In the genomic region with DNA sequence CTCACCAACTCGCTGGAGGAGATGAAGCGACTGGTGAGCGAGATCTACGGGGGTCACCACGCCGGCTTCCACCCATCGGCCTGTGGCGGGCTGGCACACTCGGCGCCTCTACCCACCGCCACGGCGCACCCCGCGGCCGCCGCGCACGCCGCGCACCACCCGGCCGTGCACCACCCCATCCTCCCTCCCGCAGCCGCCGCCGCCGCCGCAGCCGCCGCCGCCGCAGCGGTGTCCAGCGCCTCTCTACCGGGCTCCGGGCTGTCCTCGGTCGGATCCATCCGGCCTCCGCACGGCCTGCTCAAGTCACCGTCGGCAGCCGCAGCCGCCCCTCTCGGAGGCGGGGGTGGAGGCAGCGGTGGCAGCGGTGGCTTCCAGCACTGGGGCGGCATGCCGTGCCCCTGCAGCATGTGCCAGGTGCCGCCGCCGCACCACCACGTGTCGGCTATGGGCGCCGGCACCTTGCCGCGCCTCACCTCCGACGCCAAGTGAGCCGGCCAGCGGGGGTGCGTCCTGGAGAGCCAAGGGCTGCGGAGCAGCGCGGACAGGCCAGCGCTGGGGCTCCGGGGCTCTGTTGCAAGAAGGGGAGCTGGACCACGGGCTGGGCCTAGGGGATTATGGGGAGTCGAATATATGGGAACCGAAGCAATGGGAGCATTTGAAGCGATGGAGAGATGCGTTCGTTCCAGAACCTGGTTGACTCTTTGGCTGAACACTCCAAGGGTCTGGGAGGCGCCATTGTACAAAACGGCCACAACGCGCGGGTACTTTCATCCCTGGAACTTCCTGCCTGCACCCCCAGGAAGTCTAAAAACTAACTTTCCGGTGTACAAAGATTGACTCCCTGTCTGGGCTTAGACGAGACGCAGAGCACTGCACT, we compare ENCODE assay signal across 10 mouse cellular contexts. TPM values are rescaled to one million over a fixed set of nuclear protein-coding genes. Genes with fewer than 3 reads are reported as not detected.
DNase-seq lines count a peak whose midpoint lies in the region; ATAC-seq and TF ChIP-seq lines count a peak whose summit lies in the region.
"Had no signal": no experiment of that assay in that cellular context is flagged by ENCODE, and none has a peak within 500 bp of the region (broad histone marks: within the 10 kb centered on the region; RNA-seq: fewer than 3 reads in every experiment).

No protein-coding gene starts in this region.

- no peak for ATAC-seq in stomach, embryonic 14.5 days (ENCODE audit: insufficient number of reproducible peaks, insufficient read depth, low FRiP score, low read depth)
- ATAC-seq in stomach, postnatal 0 days (ENCODE audit: low FRiP score, low TSS enrichment): no peak
- ATAC-seq in intestine, embryonic 16.5 days: no peak

- H3K9ac ChIP-seq in stomach, embryonic 14.5 days (replicated peaks; ENCODE audit: low read depth, low read length): no peak overlapping the region
- no peak overlapping the region for H3K9ac ChIP-seq in stomach, postnatal 0 days (ENCODE audit: low read length)
- no peak overlapping the region for H3K9ac ChIP-seq in intestine, embryonic 16.5 days (ENCODE audit: low read depth, low read length)

- H3K27ac ChIP-seq in heart, embryonic 10.5 days: no peak overlapping the region
- H3K27ac ChIP-seq in stomach, embryonic 14.5 days (ENCODE audit: low read length): no peak overlapping the region
- H3K27ac ChIP-seq in stomach, postnatal 0 days (replicated peaks): no peak overlapping the region
- no peak overlapping the region for H3K27ac ChIP-seq in intestine, embryonic 16.5 days (ENCODE audit: low read length)
- no peak overlapping the region for H3K27ac ChIP-seq in olfactory bulb, adult 2 months (ENCODE audit: insufficient read depth, low read depth, low read length)

- peak overlapping the region; percentile 39 for H3K4me3 ChIP-seq in heart, embryonic 10.5 days
- 0 out of 2 replicates have a peak overlapping the region, but pooled peaks have one; percentile 4 for H3K4me3 ChIP-seq in stomach, embryonic 14.5 days (ENCODE audit: low read depth, low read length)
- no peak overlapping the region for H3K4me3 ChIP-seq in stomach, postnatal 0 days (ENCODE audit: low read depth, low read length)
- peak overlapping the region; percentile 7; the same call in 1 of the 2 replicates for H3K4me3 ChIP-seq in intestine, embryonic 16.5 days (ENCODE audit: low read length)
- H3K4me3 ChIP-seq in olfactory bulb, adult 2 months (ENCODE audit: insufficient read depth, low read depth, low read length): peak overlapping the region; percentile 18

- H3K4me2 ChIP-seq in stomach, embryonic 14.5 days (replicated peaks; ENCODE audit: low read depth, low read length): peak overlapping the region; percentile 15; the same call in 1 of the 2 replicates
- no peak overlapping the region for H3K4me2 ChIP-seq in stomach, postnatal 0 days (replicated peaks; ENCODE audit: low read depth)
- H3K4me2 ChIP-seq in intestine, embryonic 16.5 days (ENCODE audit: low read depth, low read length): no peak overlapping the region; the same call in 1 of the 2 replicates

- peaks cover 100% of the 10 kb centered on the region for H3K27me3 ChIP-seq in heart, embryonic 10.5 days (ENCODE audit: insufficient read depth, poor library complexity, severe bottlenecking)
- H3K27me3 ChIP-seq in stomach, embryonic 14.5 days (ENCODE audit: control insufficient read depth, insufficient read depth, low read length): peaks cover 94% of the 10 kb centered on the region
- H3K27me3 ChIP-seq in stomach, postnatal 0 days (ENCODE audit: control insufficient read depth, insufficient read depth, low read length): peaks cover 61% of the 10 kb centered on the region
- peaks cover 98% of the 10 kb centered on the region for H3K27me3 ChIP-seq in intestine, embryonic 16.5 days (replicated peaks; ENCODE audit: control insufficient read depth, insufficient read depth, low read length)

- H3K9me3 ChIP-seq in heart, embryonic 10.5 days: no peaks in the 10 kb centered on the region
- H3K9me3 ChIP-seq in stomach, embryonic 14.5 days (ENCODE audit: control insufficient read depth, low read depth, low read length): no peaks in the 10 kb centered on the region
- H3K9me3 ChIP-seq in stomach, postnatal 0 days (ENCODE audit: control insufficient read depth, low read length): no peaks in the 10 kb centered on the region
- H3K9me3 ChIP-seq in intestine, embryonic 16.5 days (ENCODE audit: control insufficient read depth, low read length): no peaks in the 10 kb centered on the region

- TF ChIP-seq CTCF in stomach, postnatal 0 days (IDR thresholded peaks at IDR 0.05; ENCODE audit: low read depth): no peak
- no peak for TF ChIP-seq CTCF in olfactory bulb, adult 2 months (IDR thresholded peaks at IDR 0.05; ENCODE audit: insufficient read depth, low read depth, low read length)

- TF ChIP-seq EP300 in stomach, postnatal 0 days (optimal IDR thresholded peaks at IDR 0.05): no peak

- WGBS in heart, embryonic 10.5 days: 1% methylated on average over 80 of the region's 85 CpGs
- WGBS in stomach, embryonic 14.5 days: 1% methylated on average over 67 of the region's 85 CpGs
- 2% methylated on average over 69 of the region's 85 CpGs for WGBS in stomach, postnatal 0 days
- WGBS in intestine, embryonic 16.5 days: 2% methylated on average over 76 of the region's 85 CpGs
- 3% methylated on average over 84 of the region's 85 CpGs for WGBS in olfactory bulb, adult 2 months

- no peak for DNase-seq in heart, embryonic 10.5 days (ENCODE audit: low spot score)
- DNase-seq in heart, adult 9 months (ENCODE audit: low spot score in 2 of 2): no peak
- DNase-seq in stomach, postnatal 0 days (ENCODE audit: low spot score): no peak
- DNase-seq in spleen, postnatal 4 days (ENCODE audit: low spot score in 2 of 2): no peak
- no peak for DNase-seq in frontal cortex, postnatal 14 days (ENCODE audit: low spot score in 2 of 2)
- DNase-seq: adrenal gland, adult 8-10 months had no signal

- no peaks in the 10 kb centered on the region for H3K36me3 ChIP-seq in heart, embryonic 10.5 days
- H3K36me3 ChIP-seq in stomach, embryonic 14.5 days (ENCODE audit: control insufficient read depth, insufficient read depth, low read length): no peaks in the 10 kb centered on the region
- H3K36me3 ChIP-seq in stomach, postnatal 0 days (ENCODE audit: control insufficient read depth, insufficient read depth, low read length): no peaks in the 10 kb centered on the region
- H3K36me3 ChIP-seq in intestine, embryonic 16.5 days (ENCODE audit: control insufficient read depth, insufficient read depth, low read length): no peaks in the 10 kb centered on the region

- peaks cover 41% of the 10 kb centered on the region for H3K4me1 ChIP-seq in heart, embryonic 10.5 days
- 0 out of 2 replicates have a peak, but pooled peaks cover 11% of the 10 kb centered on the region for H3K4me1 ChIP-seq in stomach, embryonic 14.5 days (ENCODE audit: control insufficient read depth, insufficient read depth, low read length)
- H3K4me1 ChIP-seq in stomach, postnatal 0 days (replicated peaks; ENCODE audit: control insufficient read depth, insufficient read depth): no peaks in the 10 kb centered on the region
- peaks cover 17% of the 10 kb centered on the region for H3K4me1 ChIP-seq in intestine, embryonic 16.5 days (ENCODE audit: control insufficient read depth, insufficient read depth, low read length)
- H3K4me1 ChIP-seq in olfactory bulb, adult 2 months (ENCODE audit: control insufficient read depth, insufficient read depth, low read length): peaks cover 23% of the 10 kb centered on the region

- TF ChIP-seq POLR2A in olfactory bulb, adult 2 months (IDR thresholded peaks at IDR 0.05; ENCODE audit: insufficient read depth, low read depth, low read length): no peak

RNA-seq across cellular contexts. Expression of a gene that starts 1.9 kb away (rescaled TPM):
- not detected in 2 replicates for polyA plus RNA-seq in heart, embryonic 10.5 days (2016; fragmentation: Nextera tagmentation; extraction: Ambion mirVana)
- polyA plus RNA-seq in stomach, embryonic 14.5 days (2014; fragmentation: Nextera tagmentation; extraction: Ambion mirVana): not detected in 2 replicates
- not detected in 2 replicates for polyA plus RNA-seq in stomach, postnatal 0 days (2015; fragmentation: Nextera tagmentation; extraction: Ambion mirVana)
- polyA plus RNA-seq in intestine, embryonic 16.5 days (2015; fragmentation: Nextera tagmentation; extraction: Ambion mirVana): not detected in 2 replicates
- not detected in 2 replicates for polyA plus RNA-seq in olfactory bulb, adult 2 months (2012; ENCODE audit: insufficient read depth, insufficient read length, low replicate concordance, missing spikeins)

RNA-seq across cellular contexts. Expression of a gene that starts 42.5 kb away (rescaled TPM):
- 0.10 and 0.21 TPM in 2 replicates for polyA plus RNA-seq in heart, embryonic 10.5 days (2016; fragmentation: Nextera tagmentation; extraction: Ambion mirVana)
- polyA plus RNA-seq in stomach, embryonic 14.5 days (2014; fragmentation: Nextera tagmentation; extraction: Ambion mirVana): 0.11 TPM in 1 of 2 replicates, not detected in the other
- 0.04 and 0.06 TPM in 2 replicates for polyA plus RNA-seq in stomach, postnatal 0 days (2015; fragmentation: Nextera tagmentation; extraction: Ambion mirVana)
- polyA plus RNA-seq in intestine, embryonic 16.5 days (2015; fragmentation: Nextera tagmentation; extraction: Ambion mirVana): not detected in 2 replicates
- not detected in 2 replicates for polyA plus RNA-seq in olfactory bulb, adult 2 months (2012; ENCODE audit: insufficient read depth, insufficient read length, low replicate concordance, missing spikeins)
- polyA plus RNA-seq: spleen, adult 2 months had no signal
